Mouse (Mus musculus) B cell, adult (primary cell): Measurements from ENCODE around the gene Pigz. TPM values are rescaled to one million over a fixed set of nuclear protein-coding genes. Genes with fewer than 3 reads are reported as not detected.

Experiments
- total RNA-seq: library from RNA; stranded (reverse); gene quantifications from 4 replicates; pipeline ENCODE4 v1.2.4, GENCODE M21; 2023; ENCODE audit not compliant: inconsistent age

Gene Pigz
- not detected in 4 replicates for total RNA-seq

GRCm38 (mm10) chr16:31933751-31934549, at the start of gene Pigz:
Gene Pigz (plus strand): TSS chr16:31933851.

GRCm38 (mm10) chr16:31948345-31948774, 14.7 kb downstream of the Pigz start, which contains the start of the genes 0610012G03Rik and Ncbp2:
Gene 0610012G03Rik (minus strand): TSS chr16:31948494.
Gene Ncbp2 (plus strand): TSS chr16:31948513.

Other genes with a start within 250 kb of the Pigz start
- gene Meltf, start 55.0 kb upstream of the Pigz start, total RNA-seq, result 0.12 to 0.15 TPM in 2 of 4 replicates, not detected in the others
- gene 0610012G03Rik, start 14.6 kb downstream of the Pigz start, total RNA-seq, result 15.9 to 18.1 TPM (median 17.3 TPM) in 4 replicates
- 19.9 to 26.7 TPM (median 23.3 TPM) in 4 replicates for gene Ncbp2, start 14.7 kb downstream of the Pigz start, total RNA-seq
- gene Senp5, start 69.4 kb downstream of the Pigz start, total RNA-seq, result 28.7 to 33.9 TPM (median 29.8 TPM) in 4 replicates
- gene Pak2, start 145.5 kb downstream of the Pigz start, total RNA-seq, result 75.2 to 82.6 TPM (median 81.7 TPM) in 4 replicates
- 22.4 to 32.2 TPM (median 28.8 TPM) in 4 replicates for gene Pigx, start 165.9 kb downstream of the Pigz start, total RNA-seq
- gene Cep19, start 165.9 kb downstream of the Pigz start, total RNA-seq, result 3.6 to 6.2 TPM (median 4.4 TPM) in 4 replicates
- gene Nrros, start 231.7 kb downstream of the Pigz start, total RNA-seq, result 275 to 293 TPM (median 287 TPM) in 4 replicates
- gene Bex6, start 246.0 kb downstream of the Pigz start, total RNA-seq, result not detected in 4 replicates